Mouse (Mus musculus): ENCODE data around the gene Ubr2. TPM values are rescaled to one million over a fixed set of nuclear protein-coding genes. Genes with fewer than 3 reads are reported as not detected.

Gene Ubr2
- polyA plus RNA-seq, 1 experiment from 2014 or later: 23.8 TPM

DNA sequence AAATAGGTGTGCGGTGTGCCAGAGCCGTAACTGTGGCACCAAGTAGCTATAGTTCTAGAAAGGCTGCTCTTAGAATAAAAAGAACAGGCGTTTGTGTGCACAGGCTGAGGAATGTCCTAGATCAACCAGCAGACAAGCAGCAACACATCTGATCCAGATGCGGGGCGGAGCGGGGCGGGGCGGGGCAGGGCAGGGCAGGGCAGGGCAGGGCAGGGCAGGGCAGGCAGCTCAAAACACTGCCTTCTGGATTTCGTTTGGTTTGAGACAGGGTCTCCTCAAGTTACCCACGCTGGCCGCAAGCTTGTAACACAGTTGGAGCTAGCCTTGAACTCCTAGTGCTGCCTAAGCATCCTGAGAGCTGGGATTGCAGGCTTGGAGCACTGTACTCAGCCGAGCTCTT lies 81.1 kb downstream of the Ubr2 start:
- DNase-seq (ENCODE audit: low spot score): no peak
- Histone ChIP-seq H3K27me3 (ENCODE audit: control insufficient read depth, insufficient read depth, low read length) (no peaks in the 10 kb centered on the region), H3K9me3 (ENCODE audit: control insufficient read depth, low read length) (no peaks in the 10 kb centered on the region), H3K4me1 (replicated peaks; ENCODE audit: control insufficient read depth, insufficient read depth, low read length) (no peaks in the 10 kb centered on the region), H3K4me2 (replicated peaks; ENCODE audit: low read depth, low read length) (no peak overlapping the region), H3K9ac (ENCODE audit: low read depth, low read length) (no peak overlapping the region), H3K36me3 (ENCODE audit: control insufficient read depth, insufficient read depth, low read length) (peaks cover 17% of the 10 kb centered on the region), H3K4me3 (ENCODE audit: low read depth, low read length) (no peak overlapping the region), H3K27ac (ENCODE audit: low read depth, low read length) (no peak overlapping the region)
- WGBS: 83% methylated on average over 12 of the region's 12 CpGs
- ATAC-seq (ENCODE audit: low FRiP score): no peak

DNA sequence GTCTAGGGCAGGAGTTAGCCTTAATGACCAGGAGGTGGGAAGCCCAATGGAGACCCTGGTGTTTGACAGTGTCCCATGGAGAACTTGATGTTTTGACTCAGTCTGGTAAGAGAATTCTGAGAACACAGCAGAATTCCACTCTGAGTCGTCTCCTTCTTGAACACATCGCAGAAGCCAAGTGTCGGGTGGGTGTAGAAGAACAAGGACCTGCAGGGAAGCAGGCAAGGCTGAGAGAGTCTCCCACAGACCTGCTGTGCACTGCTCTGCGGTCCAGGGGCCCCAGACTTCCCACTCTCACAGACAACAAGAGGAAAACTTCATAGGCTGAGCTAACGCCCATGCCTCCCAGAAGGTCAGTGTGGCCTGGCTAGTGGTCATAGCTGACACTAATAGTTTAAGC lies 82.6 kb downstream of the Ubr2 start:
- no peak overlapping the region for H3K4me2 ChIP-seq (replicated peaks; ENCODE audit: low read depth, low read length)
- H3K27ac ChIP-seq (ENCODE audit: low read depth, low read length): no peak overlapping the region
- WGBS: 95% methylated on average over 5 of the region's 5 CpGs
- H3K4me1 ChIP-seq (replicated peaks; ENCODE audit: control insufficient read depth, insufficient read depth, low read length): no peaks in the 10 kb centered on the region
- H3K9ac ChIP-seq (ENCODE audit: low read depth, low read length): no peak overlapping the region
- DNase-seq (ENCODE audit: low spot score): no peak
- H3K4me3 ChIP-seq (ENCODE audit: low read depth, low read length): no peak overlapping the region
- no peaks in the 10 kb centered on the region for H3K27me3 ChIP-seq (ENCODE audit: control insufficient read depth, insufficient read depth, low read length)
- no peaks in the 10 kb centered on the region for H3K9me3 ChIP-seq (ENCODE audit: control insufficient read depth, low read length)
- ATAC-seq (ENCODE audit: low FRiP score): no peak
- H3K36me3 ChIP-seq (ENCODE audit: control insufficient read depth, insufficient read depth, low read length): peaks cover 12% of the 10 kb centered on the region; the same call in 1 of the 2 replicates

DNA sequence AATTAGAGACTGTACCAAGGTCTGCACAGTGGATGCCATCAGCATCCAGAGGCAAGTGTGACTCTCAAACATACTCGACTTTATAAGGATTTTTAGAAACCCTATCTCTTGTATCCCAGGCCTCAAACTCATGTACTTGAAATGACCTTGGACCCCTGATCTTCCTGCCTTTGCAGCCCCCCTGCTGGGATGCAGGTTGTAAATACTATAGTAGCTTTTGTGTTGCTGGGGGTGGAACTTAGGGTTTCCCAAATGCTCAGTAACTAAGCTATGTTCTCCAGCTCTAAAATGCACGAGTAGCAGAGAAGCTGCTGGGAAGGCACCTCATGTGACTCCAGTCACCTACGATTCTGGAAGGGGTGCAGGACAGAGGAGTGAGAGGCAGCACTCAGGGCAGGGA lies 83.4 kb downstream of the Ubr2 start:
- DNase-seq (ENCODE audit: low spot score) (no peak), ATAC-seq (ENCODE audit: low FRiP score) (no peak)
- H3K27me3 ChIP-seq (ENCODE audit: control insufficient read depth, insufficient read depth, low read length): no peaks in the 10 kb centered on the region
- no peaks in the 10 kb centered on the region for H3K9me3 ChIP-seq (ENCODE audit: control insufficient read depth, low read length)
- no peaks in the 10 kb centered on the region for H3K4me1 ChIP-seq (replicated peaks; ENCODE audit: control insufficient read depth, insufficient read depth, low read length)
- H3K36me3 ChIP-seq (ENCODE audit: control insufficient read depth, insufficient read depth, low read length): 0 out of 2 replicates have a peak, but pooled peaks cover 5% of the 10 kb centered on the region
- WGBS: 74% methylated on average over 3 of the region's 3 CpGs
- H3K4me3 ChIP-seq (ENCODE audit: low read depth, low read length): no peak overlapping the region
- H3K9ac ChIP-seq (ENCODE audit: low read depth, low read length): no peak overlapping the region
- H3K27ac ChIP-seq (ENCODE audit: low read depth, low read length): no peak overlapping the region
- H3K4me2 ChIP-seq (replicated peaks; ENCODE audit: low read depth, low read length): no peak overlapping the region

DNA sequence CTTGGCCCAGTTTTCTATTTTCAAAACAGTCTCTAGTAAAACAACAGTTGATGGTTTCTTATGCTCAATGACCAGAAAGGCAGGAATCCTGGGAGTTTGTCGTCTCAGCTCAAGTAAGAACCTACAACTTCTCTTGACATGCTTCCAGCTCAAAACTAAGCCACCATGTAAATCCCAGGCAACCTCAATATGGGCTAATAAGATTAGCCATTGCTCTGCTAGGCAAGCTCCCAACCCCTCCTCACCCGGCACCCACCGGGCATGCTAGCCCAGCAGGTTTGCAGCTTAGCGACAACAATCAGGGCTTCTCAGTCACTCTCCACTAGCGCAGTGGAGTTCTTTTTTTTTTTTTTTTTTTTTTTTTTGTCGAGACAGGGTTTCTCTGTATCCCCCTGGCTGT lies 84.2 kb downstream of the Ubr2 start:
- DNase-seq (ENCODE audit: low spot score): no peak
- WGBS: 60% methylated on average over 6 of the region's 6 CpGs
- 0 out of 2 replicates have a peak, but pooled peaks cover 4% of the 10 kb centered on the region for H3K36me3 ChIP-seq (ENCODE audit: control insufficient read depth, insufficient read depth, low read length)

DNA sequence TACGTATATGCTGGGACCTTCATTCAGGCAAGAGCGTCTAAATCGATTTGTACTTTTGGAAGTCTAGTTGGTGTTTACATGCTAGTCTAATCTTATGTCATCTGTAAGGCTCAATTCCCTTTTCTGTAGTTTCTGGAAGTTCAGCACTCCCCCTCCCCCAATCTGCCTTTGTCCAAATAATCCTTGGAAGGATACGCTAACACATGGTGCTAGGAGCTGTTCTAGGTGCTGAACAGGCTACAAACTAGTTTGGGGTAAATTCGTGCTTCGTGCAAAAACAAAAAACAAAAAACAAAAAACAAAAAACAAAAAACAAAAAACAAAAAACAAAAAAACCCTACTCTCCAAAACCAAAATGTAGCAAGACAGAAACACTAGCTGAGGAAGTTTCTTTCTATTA lies 89.5 kb downstream of the Ubr2 start:
- H3K4me3 ChIP-seq (ENCODE audit: low read depth, low read length): no peak overlapping the region
- DNase-seq (ENCODE audit: low spot score): peak; percentile 53
- WGBS: 65% methylated on average over 6 of the region's 6 CpGs

More for the DNA sequence above, 84.2 kb downstream of the Ubr2 start:
- no peak overlapping the region for H3K4me2 ChIP-seq (replicated peaks; ENCODE audit: low read depth, low read length)
- no peaks in the 10 kb centered on the region for H3K4me1 ChIP-seq (replicated peaks; ENCODE audit: control insufficient read depth, insufficient read depth, low read length)
- no peaks in the 10 kb centered on the region for H3K27me3 ChIP-seq (ENCODE audit: control insufficient read depth, insufficient read depth, low read length)
- H3K27ac ChIP-seq (ENCODE audit: low read depth, low read length): no peak overlapping the region
- no peak for ATAC-seq (ENCODE audit: low FRiP score)
- no peaks in the 10 kb centered on the region for H3K9me3 ChIP-seq (ENCODE audit: control insufficient read depth, low read length)
- H3K9ac ChIP-seq (ENCODE audit: low read depth, low read length): no peak overlapping the region
- no peak overlapping the region for H3K4me3 ChIP-seq (ENCODE audit: low read depth, low read length)

DNA sequence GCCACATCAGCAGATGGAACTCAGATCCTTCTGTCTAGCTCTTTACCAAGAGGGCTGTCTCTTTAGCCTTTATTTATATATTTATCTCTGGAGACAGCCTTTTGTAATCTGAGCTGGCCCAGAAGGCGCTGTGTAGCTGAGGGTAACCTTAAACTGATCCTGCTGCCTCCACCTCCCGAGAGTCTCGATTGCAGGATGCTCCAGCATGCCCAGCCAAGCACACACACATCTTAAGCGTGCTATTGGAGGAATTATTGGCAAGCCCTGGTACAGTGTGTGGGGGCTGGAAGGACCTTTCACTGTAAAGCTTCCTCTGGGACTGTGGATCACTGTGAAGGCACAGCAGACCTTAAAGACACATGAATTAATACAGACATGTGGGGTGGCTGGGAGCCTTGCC lies 91.4 kb downstream of the Ubr2 start:
- DNase-seq (ENCODE audit: low spot score): no peak

More for the DNA sequence above, 89.5 kb downstream of the Ubr2 start:
- no peaks in the 10 kb centered on the region for H3K36me3 ChIP-seq (ENCODE audit: control insufficient read depth, insufficient read depth, low read length)
- H3K27ac ChIP-seq (ENCODE audit: low read depth, low read length): no peak overlapping the region
- no peaks in the 10 kb centered on the region for H3K9me3 ChIP-seq (ENCODE audit: control insufficient read depth, low read length)
- ATAC-seq (ENCODE audit: low FRiP score): no peak
- no peaks in the 10 kb centered on the region; the same call in 1 of the 2 replicates for H3K4me1 ChIP-seq (replicated peaks; ENCODE audit: control insufficient read depth, insufficient read depth, low read length)
- no peaks in the 10 kb centered on the region for H3K27me3 ChIP-seq (ENCODE audit: control insufficient read depth, insufficient read depth, low read length)
- H3K9ac ChIP-seq (ENCODE audit: low read depth, low read length): no peak overlapping the region
- no peak overlapping the region for H3K4me2 ChIP-seq (replicated peaks; ENCODE audit: low read depth, low read length)

DNA sequence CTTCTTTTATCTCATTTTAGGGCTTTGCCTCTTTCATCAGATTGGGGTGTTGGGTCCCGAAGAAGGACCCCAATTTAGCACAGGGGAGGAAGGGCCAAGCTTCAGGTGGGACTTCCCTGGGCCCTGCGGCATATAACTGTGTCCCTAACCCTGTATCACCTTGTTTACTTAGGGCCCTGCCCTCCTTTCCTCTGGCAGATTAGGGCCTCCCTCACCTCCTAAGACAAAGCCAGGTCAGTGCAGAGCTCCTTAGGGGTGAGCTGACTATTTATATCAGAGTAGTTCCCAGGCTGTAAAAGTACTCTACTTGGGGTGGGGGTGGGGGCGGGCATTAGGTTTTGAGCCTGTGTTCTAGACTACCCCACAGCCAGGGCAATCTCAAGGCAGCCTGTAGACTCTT lies 95.2 kb downstream of the Ubr2 start:
- Histone ChIP-seq H3K9ac (ENCODE audit: low read depth, low read length) (no peak overlapping the region), H3K4me1 (replicated peaks; ENCODE audit: control insufficient read depth, insufficient read depth, low read length) (no peaks in the 10 kb centered on the region; the same call in 1 of the 2 replicates), H3K27me3 (ENCODE audit: control insufficient read depth, insufficient read depth, low read length) (no peaks in the 10 kb centered on the region), H3K36me3 (ENCODE audit: control insufficient read depth, insufficient read depth, low read length) (no peaks in the 10 kb centered on the region), H3K27ac (ENCODE audit: low read depth, low read length) (no peak overlapping the region), H3K9me3 (ENCODE audit: control insufficient read depth, low read length) (no peaks in the 10 kb centered on the region), H3K4me2 (replicated peaks; ENCODE audit: low read depth, low read length) (no peak overlapping the region), H3K4me3 (ENCODE audit: low read depth, low read length) (no peak overlapping the region)
- WGBS: 71% methylated on average over 3 of the region's 3 CpGs
- DNase-seq (ENCODE audit: low spot score) (no peak), ATAC-seq (ENCODE audit: low FRiP score) (no peak)

More for the DNA sequence above, 91.4 kb downstream of the Ubr2 start:
- Histone ChIP-seq H3K27me3 (ENCODE audit: control insufficient read depth, insufficient read depth, low read length) (no peaks in the 10 kb centered on the region), H3K36me3 (ENCODE audit: control insufficient read depth, insufficient read depth, low read length) (no peaks in the 10 kb centered on the region), H3K4me1 (replicated peaks; ENCODE audit: control insufficient read depth, insufficient read depth, low read length) (no peaks in the 10 kb centered on the region; the same call in 1 of the 2 replicates), H3K4me2 (replicated peaks; ENCODE audit: low read depth, low read length) (no peak overlapping the region), H3K9me3 (ENCODE audit: control insufficient read depth, low read length) (no peaks in the 10 kb centered on the region), H3K4me3 (ENCODE audit: low read depth, low read length) (no peak overlapping the region), H3K9ac (ENCODE audit: low read depth, low read length) (no peak overlapping the region), H3K27ac (ENCODE audit: low read depth, low read length) (no peak overlapping the region)
- WGBS: 50% methylated on average over 4 of the region's 4 CpGs
- no peak for ATAC-seq (ENCODE audit: low FRiP score)

DNA sequence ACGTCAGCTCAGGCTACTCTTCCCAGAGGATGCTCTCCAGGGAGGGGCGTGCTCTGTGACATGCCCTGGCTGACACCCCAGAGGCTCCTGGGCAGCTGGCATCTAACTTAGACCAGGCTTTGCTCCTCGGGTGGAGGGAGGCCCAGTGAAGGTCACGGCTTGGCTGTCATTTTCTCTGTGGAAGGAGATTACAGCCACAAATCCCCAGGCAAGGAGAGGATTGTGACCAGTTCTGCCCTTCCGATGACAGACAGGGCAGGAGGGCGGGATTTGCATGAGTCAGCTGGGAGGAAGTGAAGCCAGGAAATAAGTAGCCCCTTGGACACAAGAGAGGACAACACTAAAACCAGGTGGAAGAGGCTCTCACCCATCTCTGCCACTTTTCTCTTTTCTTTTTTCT lies 98.0 kb downstream of the Ubr2 start:
- Histone ChIP-seq H3K9me3 (ENCODE audit: control insufficient read depth, low read length) (no peaks in the 10 kb centered on the region), H3K9ac (ENCODE audit: low read depth, low read length) (no peak overlapping the region), H3K27ac (ENCODE audit: low read depth, low read length) (no peak overlapping the region), H3K4me1 (replicated peaks; ENCODE audit: control insufficient read depth, insufficient read depth, low read length) (no peaks in the 10 kb centered on the region), H3K36me3 (ENCODE audit: control insufficient read depth, insufficient read depth, low read length) (no peaks in the 10 kb centered on the region), H3K4me2 (replicated peaks; ENCODE audit: low read depth, low read length) (no peak overlapping the region), H3K4me3 (ENCODE audit: low read depth, low read length) (no peak overlapping the region), H3K27me3 (ENCODE audit: control insufficient read depth, insufficient read depth, low read length) (no peaks in the 10 kb centered on the region)
- ATAC-seq (ENCODE audit: low FRiP score): no peak
- WGBS: 43% methylated on average over 6 of the region's 6 CpGs
- DNase-seq (ENCODE audit: low spot score): no peak

DNA sequence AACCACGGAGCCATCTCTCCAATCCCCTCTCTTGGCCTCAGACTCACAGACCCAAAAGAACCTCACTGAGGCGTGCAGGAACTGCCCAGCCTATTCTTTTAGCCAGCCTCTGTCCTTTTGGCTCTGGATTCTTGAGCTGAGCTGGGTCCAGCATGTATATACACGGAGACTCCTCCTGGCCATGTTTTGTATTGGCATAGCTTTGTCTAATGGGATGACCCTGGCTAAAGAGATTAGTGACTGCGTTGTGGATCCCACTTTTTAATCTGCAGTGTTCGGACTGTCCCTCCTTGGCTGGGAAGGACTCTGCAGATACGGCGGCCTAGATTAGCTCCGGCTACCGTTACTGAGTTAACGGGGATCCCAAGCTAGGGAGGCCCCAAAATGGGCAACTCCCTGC lies 100.2 kb downstream of the Ubr2 start, which contains the start of gene Prph2:
Gene Prph2, plus strand, starts transcription at position 274 of the 400 bp plus-strand sequence.
- ATAC-seq (ENCODE audit: low FRiP score) (no peak), DNase-seq (ENCODE audit: low spot score) (no peak)
- Histone ChIP-seq H3K36me3 (ENCODE audit: control insufficient read depth, insufficient read depth, low read length) (no peaks in the 10 kb centered on the region), H3K9ac (ENCODE audit: low read depth, low read length) (no peak within 1 kb of the TSS), H3K4me3 (ENCODE audit: low read depth, low read length) (no peak within 1 kb of the TSS), H3K27ac (ENCODE audit: low read depth, low read length) (no peak within 1 kb of the TSS), H3K4me1 (replicated peaks; ENCODE audit: control insufficient read depth, insufficient read depth, low read length) (no peaks in the 10 kb centered on the region), H3K9me3 (ENCODE audit: control insufficient read depth, low read length) (no peaks in the 10 kb centered on the region), H3K27me3 (ENCODE audit: control insufficient read depth, insufficient read depth, low read length) (no peaks in the 10 kb centered on the region), H3K4me2 (replicated peaks; ENCODE audit: low read depth, low read length) (no peak within 1 kb of the TSS)
- 88% methylated on average over 10 of the region's 10 CpGs for WGBS

Measured in hindbrain, embryonic 11.5 days (tissue).